Mouse (Mus musculus) layer of hippocampus, adult 9-10 months (tissue): Measurements from ENCODE around the gene Car9.
"Not testable (repeated sequence)": the region's sequence is repeated elsewhere in the genome, so short reads cannot be mapped to it uniquely, and the experiment has no call there.

Source experiments
- DNase-seq: peaks from one replicate; pipeline ENCODE4 v3.0.0; 2022; ENCODE audit warnings: low spot score

The Car9 gene

GRCm38 (mm10) chr4:43528487-43528886 lies 21.7 kb downstream of the Car9 start:
- no peak for DNase-seq

- DNase-seq, result no peak
Observed at GRCm38 (mm10) chr4:43530081-43530501, 23.3 kb downstream of the Car9 start.

GRCm38 (mm10) chr4:43530581-43530980 lies 23.8 kb downstream of the Car9 start:
- DNase-seq, result peak; percentile 64

GRCm38 (mm10) chr4:43533270-43533669 lies 26.5 kb downstream of the Car9 start:
- DNase-seq, result no peak

- no peak for DNase-seq
Observed at GRCm38 (mm10) chr4:43535628-43536027, 28.9 kb downstream of the Car9 start.

GRCm38 (mm10) chr4:43536031-43536430 lies 29.3 kb downstream of the Car9 start:
- no peak for DNase-seq

GRCm38 (mm10) chr4:43542044-43542443 lies 35.3 kb downstream of the Car9 start:
- DNase-seq, result no peak

GRCm38 (mm10) chr4:43546375-43547047 lies 39.7 kb downstream of the Car9 start:
- DNase-seq, result no peak

- no peak for DNase-seq
Observed at GRCm38 (mm10) chr4:43547160-43547559, 40.4 kb downstream of the Car9 start.

- DNase-seq, result no peak
Observed at GRCm38 (mm10) chr4:43549055-43549454, 42.3 kb downstream of the Car9 start.

- not testable (repeated sequence) for DNase-seq
Observed at GRCm38 (mm10) chr4:43551854-43552253, 45.1 kb downstream of the Car9 start.

GRCm38 (mm10) chr4:43552437-43552836 lies 45.7 kb downstream of the Car9 start:
- DNase-seq, result no peak

GRCm38 (mm10) chr4:43553891-43554290 lies 47.1 kb downstream of the Car9 start:
- no peak for DNase-seq

- no peak for DNase-seq
Observed at GRCm38 (mm10) chr4:43555926-43556325, 49.2 kb downstream of the Car9 start.

GRCm38 (mm10) chr4:43558028-43558630 lies 51.4 kb downstream of the Car9 start:
- DNase-seq, result no peak

- DNase-seq, result no peak
Observed at GRCm38 (mm10) chr4:43558631-43559356, 52.0 kb downstream of the Car9 start.

- DNase-seq, result no peak
Observed at GRCm38 (mm10) chr4:43559519-43560242, 52.9 kb downstream of the Car9 start.

GRCm38 (mm10) chr4:43560243-43560611 lies 53.5 kb downstream of the Car9 start:
- no peak for DNase-seq

GRCm38 (mm10) chr4:43560976-43561375 lies 54.2 kb downstream of the Car9 start:
- DNase-seq, result no peak

GRCm38 (mm10) chr4:43561436-43561996 lies 54.8 kb downstream of the Car9 start:
- no peak for DNase-seq

- DNase-seq, result peak; percentile 94
Observed at GRCm38 (mm10) chr4:43561997-43562768, 55.4 kb downstream of the Car9 start, which contains the start of the genes Creb3 and Tln1. Gene Creb3 (plus strand): TSS chr4:43562332. Gene Tln1 (minus strand): TSS chr4:43562691.
